Mouse (Mus musculus) C2C12 (cell line): ENCODE measurements at regions not wholly inside any gene's neighbourhood (a gene's known extent, or its start where the extent isn't known, plus 50 kb on each side); places are given as distances from the start of the nearest gene placed in this dataset.

Experiments used
- H3K27me3 ChIP-seq: one replicate; pipeline ENCODE4 v1.6.1; 2011; ENCODE audit not compliant: control insufficient read depth, insufficient read depth, insufficient read length
- H3K36me3 ChIP-seq: one replicate; pipeline ENCODE4 v1.6.1; 2011; ENCODE audit not compliant: control insufficient read depth, insufficient read depth
- H3K4me3 ChIP-seq: one replicate; pipeline ENCODE4 v1.5.1; 2011; ENCODE audit warnings: mild to moderate bottlenecking, control low read depth; ENCODE audit not compliant: poor library complexity, insufficient read depth, severe bottlenecking
- H3K79me2 ChIP-seq: one replicate; pipeline ENCODE4 v1.6.1; 2011; ENCODE audit not compliant: control insufficient read depth, insufficient read depth
- H3K79me3 ChIP-seq: one replicate; pipeline ENCODE4 v1.6.1; 2011; ENCODE audit warnings: low read depth, control low read depth
- H3ac ChIP-seq: one replicate; pipeline ENCODE3; 2011; ENCODE audit warnings: low read depth; ENCODE audit not compliant: control insufficient read depth, insufficient read length
- CEBPB ChIP-seq: IDR thresholded peaks from one replicate; pipeline ENCODE4 v1.6.1; 2011; ENCODE audit warnings: low read depth, mild to moderate bottlenecking, control low read depth, moderate library complexity
- CTCF ChIP-seq: IDR thresholded peaks from one replicate; pipeline ENCODE4 v1.5.1; 2011; ENCODE audit not compliant: control insufficient read depth, insufficient read depth, insufficient read length
- FOSL1 ChIP-seq: IDR thresholded peaks from one replicate; pipeline ENCODE4 v1.8.0; 2011; ENCODE audit warnings: mild to moderate bottlenecking, low read length; ENCODE audit not compliant: poor library complexity, insufficient read depth, severe bottlenecking
- MAX ChIP-seq: IDR thresholded peaks from one replicate; pipeline ENCODE4 v1.6.1; 2011; ENCODE audit warnings: mild to moderate bottlenecking, control low read depth
- MYOD1 ChIP-seq: IDR thresholded peaks from one replicate; pipeline ENCODE4 v1.6.1; 2011; ENCODE audit warnings: low read depth; ENCODE audit not compliant: control insufficient read depth, insufficient read length
- MYOG ChIP-seq: IDR thresholded peaks from one replicate; pipeline ENCODE4 v1.6.1; 2011; ENCODE audit not compliant: control insufficient read depth, insufficient read length; ENCODE audit errors: extremely low read depth
- USF1 ChIP-seq: IDR thresholded peaks from one replicate; pipeline ENCODE4 v1.6.1; 2011; ENCODE audit warnings: low read depth, mild to moderate bottlenecking, control low read depth, moderate library complexity

DNA sequence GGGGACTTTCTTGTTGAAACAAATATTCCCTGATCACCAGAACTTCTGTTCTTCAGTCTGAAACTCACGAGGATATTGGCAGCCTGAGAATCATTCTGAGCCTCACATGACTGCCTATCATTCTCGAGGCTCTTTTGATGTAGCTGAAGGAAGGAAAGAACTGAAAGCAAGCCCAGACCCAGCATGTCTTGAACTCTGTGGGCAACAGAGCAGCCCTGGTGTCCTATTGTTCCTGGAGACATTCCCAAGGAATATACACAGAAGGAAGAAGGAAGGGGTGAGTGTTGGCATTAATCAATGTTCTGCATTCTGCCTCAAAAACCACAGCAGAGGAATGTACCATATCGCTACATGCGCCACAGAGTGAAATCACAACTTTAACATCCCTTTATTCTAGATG is 449.4 kb upstream of the Gm10306 start:
- no peak for TF ChIP-seq FOSL1
- no peak for TF ChIP-seq MYOD1
- TF ChIP-seq CEBPB, result no peak
- no peak for TF ChIP-seq MYOG
- no peak for TF ChIP-seq MAX
- no peak for TF ChIP-seq USF1
- no peak for TF ChIP-seq CTCF
- no peaks in the 10 kb centered on the region for H3K79me3 ChIP-seq
- no peaks in the 10 kb centered on the region for H3K36me3 ChIP-seq
- H3K27me3 ChIP-seq, result no peaks in the 10 kb centered on the region
- no peaks in the 10 kb centered on the region for H3K79me2 ChIP-seq
- H3K4me3 ChIP-seq, result no peak overlapping the region
- H3ac ChIP-seq, result no peak overlapping the region

DNA sequence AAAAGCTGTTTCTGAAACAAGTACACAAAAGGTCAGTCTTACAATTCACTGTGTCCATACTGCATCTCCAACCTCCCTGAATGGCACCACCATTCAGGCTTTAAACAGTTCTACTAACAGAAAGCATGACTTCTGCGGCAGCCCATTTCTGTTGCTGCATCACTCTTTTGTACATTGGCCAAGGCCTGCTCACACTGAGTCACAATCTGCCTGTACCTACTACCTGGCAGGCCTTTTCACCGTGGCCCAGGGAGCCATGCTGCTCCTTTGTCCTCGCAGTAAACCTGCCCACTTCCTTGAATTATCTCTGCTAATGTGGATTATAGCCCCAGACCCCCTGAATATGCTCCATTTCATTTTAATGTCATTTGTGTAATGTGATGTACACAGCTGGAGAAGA is 439.5 kb upstream of the Gm10306 start:
- Histone ChIP-seq H3K4me3 (no peak overlapping the region), H3K79me2 (no peaks in the 10 kb centered on the region), H3K36me3 (no peaks in the 10 kb centered on the region), H3K79me3 (no peaks in the 10 kb centered on the region), H3K27me3 (no peaks in the 10 kb centered on the region), H3ac (no peak overlapping the region)
- no peak for TF ChIP-seq MYOG
- TF ChIP-seq MYOD1, result no peak
- no peak for TF ChIP-seq USF1
- TF ChIP-seq CEBPB, result no peak
- TF ChIP-seq CTCF, result no peak
- no peak for TF ChIP-seq MAX
- no peak for TF ChIP-seq FOSL1

DNA sequence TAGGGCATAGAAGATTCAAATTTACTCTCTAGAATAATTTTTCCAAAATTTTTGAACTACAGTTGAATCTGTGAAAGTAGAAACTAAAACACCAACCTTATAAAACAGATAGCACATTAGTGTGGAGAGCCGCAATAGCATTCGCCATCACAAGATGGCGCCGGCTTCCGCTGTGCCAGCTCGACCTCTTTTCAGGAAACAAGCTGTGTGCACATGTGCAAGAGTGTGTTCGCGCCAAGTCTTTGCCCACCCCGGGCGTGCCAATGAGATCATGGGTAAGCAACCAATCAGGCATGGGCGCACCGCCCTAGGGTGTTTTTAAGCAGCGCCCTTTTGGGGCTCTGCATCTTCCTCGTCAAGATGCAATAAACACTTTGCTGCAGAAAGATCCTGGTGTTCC is 432.2 kb upstream of the Gm10306 start:
- Histone ChIP-seq H3K4me3 (no peak overlapping the region), H3K36me3 (no peaks in the 10 kb centered on the region), H3ac (no peak overlapping the region), H3K79me2 (no peaks in the 10 kb centered on the region), H3K79me3 (no peaks in the 10 kb centered on the region), H3K27me3 (no peaks in the 10 kb centered on the region)
- TF ChIP-seq CTCF (no peak), CEBPB (no peak), USF1 (no peak), MYOD1 (no peak), MYOG (no peak), MAX (no peak), FOSL1 (no peak)

DNA sequence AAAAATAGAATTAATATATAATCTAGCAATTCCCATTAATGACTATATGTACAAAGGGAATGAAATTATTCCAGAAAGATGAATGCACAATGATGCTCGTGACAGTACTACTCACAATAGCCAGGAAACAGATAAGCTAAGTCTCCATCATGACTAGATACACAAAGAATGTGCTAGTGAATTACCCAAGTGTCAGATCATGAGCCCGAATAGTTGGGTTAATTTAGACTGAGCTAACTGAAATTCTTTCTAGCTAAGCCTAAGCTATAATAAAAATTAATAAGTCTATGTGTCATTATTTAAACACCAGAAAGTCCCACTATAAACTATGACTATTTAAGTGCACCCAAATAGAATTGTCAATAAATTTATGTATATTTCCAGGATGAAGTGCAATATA is 418.4 kb upstream of the Gm10306 start:
- no peaks in the 10 kb centered on the region for H3K79me3 ChIP-seq
- no peaks in the 10 kb centered on the region for H3K27me3 ChIP-seq
- TF ChIP-seq CEBPB, result no peak
- TF ChIP-seq FOSL1, result peak; percentile 17
- no peak for TF ChIP-seq USF1
- H3K79me2 ChIP-seq, result no peaks in the 10 kb centered on the region
- no peaks in the 10 kb centered on the region for H3K36me3 ChIP-seq
- H3K4me3 ChIP-seq, result no peak overlapping the region
- no peak overlapping the region for H3ac ChIP-seq

DNA sequence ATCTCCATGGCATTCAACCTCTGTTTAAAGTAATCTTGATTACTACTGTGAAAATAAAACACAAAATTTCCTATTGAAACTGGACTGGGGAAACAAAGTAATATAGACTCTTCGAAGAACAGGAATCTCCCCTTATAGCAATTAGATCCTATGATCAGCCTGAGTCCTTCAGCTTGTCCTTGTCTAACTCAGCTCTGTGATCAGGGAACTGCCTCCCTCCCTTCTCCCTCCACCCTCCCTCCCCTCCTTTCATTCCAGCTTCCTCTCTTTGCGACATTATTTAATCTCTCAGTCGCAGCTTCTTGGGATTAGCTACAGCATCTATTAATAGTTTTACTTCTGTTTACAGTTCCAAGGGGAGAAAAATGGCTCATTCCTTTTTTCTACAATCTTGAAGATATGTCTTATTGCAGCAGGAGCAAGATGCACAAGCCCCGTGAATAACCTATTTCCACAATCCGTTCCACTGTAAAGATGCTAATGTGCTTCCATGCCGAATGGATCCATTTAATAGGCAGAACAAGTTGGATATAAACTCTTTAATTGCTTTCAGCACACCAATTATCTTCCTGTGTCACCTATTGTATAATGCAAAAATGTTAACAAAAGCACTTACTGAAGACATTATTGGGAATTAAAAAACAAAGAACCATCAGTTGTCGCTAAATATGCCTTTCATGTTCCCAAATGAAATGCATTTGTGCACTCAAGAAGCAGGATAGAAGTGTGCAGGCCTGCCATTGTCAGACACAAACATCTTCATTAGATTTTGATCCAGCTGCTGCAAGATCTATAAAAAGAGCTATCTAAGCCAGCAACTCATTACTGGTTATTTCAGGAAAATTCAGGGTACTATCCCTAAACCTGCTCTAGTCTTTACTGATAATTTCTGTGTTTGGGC is 411.2 kb upstream of the Gm10306 start:
- Histone ChIP-seq H3K27me3 (no peaks in the 10 kb centered on the region), H3K79me3 (no peaks in the 10 kb centered on the region), H3K36me3 (no peaks in the 10 kb centered on the region), H3K4me3 (no peak overlapping the region), H3K79me2 (no peaks in the 10 kb centered on the region), H3ac (no peak overlapping the region)
- TF ChIP-seq MYOG, result no peak
- TF ChIP-seq CEBPB, result no peak
- TF ChIP-seq FOSL1, result no peak
- TF ChIP-seq MAX, result no peak
- no peak for TF ChIP-seq USF1
- no peak for TF ChIP-seq CTCF
- no peak for TF ChIP-seq MYOD1

DNA sequence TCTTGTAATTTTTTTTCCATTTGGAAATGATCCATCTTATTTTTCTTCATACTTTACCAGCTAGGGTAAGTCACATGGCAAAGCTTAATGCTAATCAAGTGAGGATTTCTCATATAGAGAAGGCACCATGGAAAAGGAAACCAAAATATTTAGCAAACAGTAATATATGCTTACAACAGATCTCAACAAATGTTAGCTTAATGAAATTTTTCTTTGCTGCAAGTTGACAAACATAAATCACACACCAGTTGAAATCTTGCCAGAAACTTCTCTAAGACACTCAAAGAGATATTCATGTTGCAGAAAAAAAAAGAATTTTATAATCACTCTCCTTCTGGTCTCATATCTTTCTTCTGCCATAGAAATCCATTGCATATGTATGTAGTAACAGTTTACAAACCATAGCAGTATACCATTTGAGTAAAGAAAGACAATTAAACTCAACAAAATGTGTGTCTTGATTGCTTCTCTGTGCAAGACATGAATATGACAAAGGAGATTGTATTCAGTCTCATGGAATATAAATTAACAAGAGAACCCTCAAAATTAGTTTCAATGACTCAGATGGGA is 408.3 kb upstream of the Gm10306 start:
- Histone ChIP-seq H3K4me3 (no peak overlapping the region), H3ac (no peak overlapping the region), H3K27me3 (no peaks in the 10 kb centered on the region), H3K79me3 (no peaks in the 10 kb centered on the region), H3K79me2 (no peaks in the 10 kb centered on the region), H3K36me3 (no peaks in the 10 kb centered on the region)
- no peak for TF ChIP-seq FOSL1
- no peak for TF ChIP-seq MYOD1
- TF ChIP-seq USF1, result no peak
- no peak for TF ChIP-seq MYOG
- TF ChIP-seq CTCF, result no peak
- TF ChIP-seq MAX, result no peak
- no peak for TF ChIP-seq CEBPB
